Mouse (Mus musculus): ENCODE measurements around the gene Mon1a. TPM values are rescaled to one million over a fixed set of nuclear protein-coding genes. Genes with fewer than 3 reads are reported as not detected.
A peak's percentile ranks its signal among the peaks of the same experiment; 100 is the strongest.

Gene Mon1a
- total RNA-seq, 2 experiments from 2014 or later = 9.6 to 11.3 TPM

- no peak for DNase-seq
- Histone ChIP-seq H3K27ac (no peak overlapping the region), H3K4me3 (no peak overlapping the region)
- TF ChIP-seq CTCF (IDR thresholded peaks at IDR 0.05) = no peak
- intact Hi-C loops (cut with DNase I) = no loop called here
Observed at GRCm38 (mm10) chr9:107898563-107898962, 10.6 kb downstream of the Mon1a start.

DNA sequence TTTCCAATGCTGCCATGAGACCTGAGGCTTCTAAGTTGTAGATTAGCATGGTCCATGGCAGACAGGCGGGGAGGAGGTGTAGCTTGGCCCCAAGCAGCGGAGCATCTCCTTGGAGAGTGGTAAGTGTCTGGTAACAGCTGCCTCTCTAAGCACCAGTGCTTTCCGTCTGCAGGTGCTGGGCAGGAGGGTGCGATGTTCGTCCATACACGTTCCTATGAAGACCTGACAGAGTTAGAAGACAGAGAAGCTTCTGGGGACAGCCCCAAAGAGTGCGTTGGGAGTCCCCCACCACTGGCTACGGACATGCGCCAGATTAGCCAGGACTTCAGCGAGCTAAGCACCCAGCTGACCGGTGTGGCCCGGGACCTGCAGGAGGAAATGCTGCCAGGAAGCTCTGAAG lies 11.9 kb downstream of the Mon1a start:
- no peak for TF ChIP-seq CTCF (IDR thresholded peaks at IDR 0.05)
- Histone ChIP-seq H3K4me3 (no peak overlapping the region), H3K27ac (no peak overlapping the region)
- intact Hi-C loops (cut with DNase I) = loop anchor here (5.0 kb wide), 3 partner anchors 47 to 152 kb away; partner anchors contain the start of gene Amigo3
- no peak for DNase-seq

- Histone ChIP-seq H3K4me3 (no peak overlapping the region), H3K27ac (no peak overlapping the region)
- intact Hi-C loops (cut with DNase I) = loop anchor here (5.0 kb wide), 3 partner anchors 46 to 151 kb away; partner anchors contain the start of gene Amigo3
- peak; percentile 61 for TF ChIP-seq CTCF (IDR thresholded peaks at IDR 0.05)
- peak; percentile 62 for DNase-seq
Observed at GRCm38 (mm10) chr9:107900840-107901626, 13.1 kb downstream of the Mon1a start.

- TF ChIP-seq CTCF (IDR thresholded peaks at IDR 0.05) = no peak
- intact Hi-C loops (cut with DNase I) = loop anchor here (5.0 kb wide), 3 partner anchors 46 to 151 kb away; partner anchors contain the start of gene Amigo3
- no peak overlapping the region for H3K4me3 ChIP-seq
- H3K27ac ChIP-seq = no peak overlapping the region
- no peak for DNase-seq
Observed at GRCm38 (mm10) chr9:107901627-107901914, 13.6 kb downstream of the Mon1a start.

GRCm38 (mm10) chr9:107904726-107905125 lies 16.8 kb downstream of the Mon1a start:
- Histone ChIP-seq H3K27ac (peak overlapping the region; percentile 12; the same call in 1 of the 2 replicates), H3K4me3 (peak overlapping the region; percentile 11; the same call in 1 of the 2 replicates)
- DNase-seq = peak; percentile 87
- intact Hi-C loops (cut with DNase I) = loop anchor here (1.0 to 5.0 kb wide), 5 partner anchors 43 to 164 kb away; partner anchors contain the start of gene Amigo3
- TF ChIP-seq CTCF (IDR thresholded peaks at IDR 0.05) = peak; percentile 96

DNA sequence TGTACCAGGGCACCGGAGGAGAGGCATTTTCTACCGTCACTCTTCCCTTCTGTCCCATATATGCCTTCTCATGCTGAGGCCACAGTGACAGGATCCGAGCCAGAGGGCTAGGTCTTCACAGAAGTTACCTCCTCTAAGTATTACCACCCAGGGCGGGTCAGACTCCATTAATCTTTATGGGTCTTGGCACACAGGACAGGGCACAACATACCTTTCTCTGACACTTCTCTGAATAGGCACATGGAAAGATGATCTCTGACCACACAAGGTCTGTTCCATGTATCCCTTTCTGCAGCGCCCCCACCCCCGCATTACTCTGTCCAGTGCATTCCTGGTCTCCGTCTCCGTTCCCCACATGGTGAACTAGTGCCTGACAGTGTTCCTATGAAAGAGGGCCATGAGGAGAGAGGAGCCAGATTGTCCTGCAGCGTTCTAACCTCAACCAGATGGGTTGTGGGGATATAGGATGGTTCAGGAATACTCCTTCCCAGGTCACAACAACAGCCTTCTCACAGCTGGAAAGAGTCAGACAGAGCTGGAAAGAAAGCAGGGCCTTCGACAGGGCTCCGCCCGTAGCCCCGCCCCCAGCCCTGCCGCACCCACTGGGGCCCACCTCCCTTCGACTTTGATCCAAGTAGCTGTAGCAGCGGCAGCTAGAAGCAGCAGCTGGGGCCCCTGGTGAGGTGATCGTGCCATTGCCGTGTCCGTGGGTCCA lies 18.5 kb downstream of the Mon1a start, which contains the start of gene Mst1r:
Gene Mst1r (plus strand): TSS at position 622 of the 715 bp plus-strand sequence.
- Histone ChIP-seq H3K4me3 (peak within 1 kb of the TSS; percentile 74), H3K27ac (peak within 1 kb of the TSS; percentile 79)
- intact Hi-C loops (cut with DNase I) = no loop called here
- DNase-seq = peak; percentile 89
- no peak for TF ChIP-seq CTCF (IDR thresholded peaks at IDR 0.05)

DNA sequence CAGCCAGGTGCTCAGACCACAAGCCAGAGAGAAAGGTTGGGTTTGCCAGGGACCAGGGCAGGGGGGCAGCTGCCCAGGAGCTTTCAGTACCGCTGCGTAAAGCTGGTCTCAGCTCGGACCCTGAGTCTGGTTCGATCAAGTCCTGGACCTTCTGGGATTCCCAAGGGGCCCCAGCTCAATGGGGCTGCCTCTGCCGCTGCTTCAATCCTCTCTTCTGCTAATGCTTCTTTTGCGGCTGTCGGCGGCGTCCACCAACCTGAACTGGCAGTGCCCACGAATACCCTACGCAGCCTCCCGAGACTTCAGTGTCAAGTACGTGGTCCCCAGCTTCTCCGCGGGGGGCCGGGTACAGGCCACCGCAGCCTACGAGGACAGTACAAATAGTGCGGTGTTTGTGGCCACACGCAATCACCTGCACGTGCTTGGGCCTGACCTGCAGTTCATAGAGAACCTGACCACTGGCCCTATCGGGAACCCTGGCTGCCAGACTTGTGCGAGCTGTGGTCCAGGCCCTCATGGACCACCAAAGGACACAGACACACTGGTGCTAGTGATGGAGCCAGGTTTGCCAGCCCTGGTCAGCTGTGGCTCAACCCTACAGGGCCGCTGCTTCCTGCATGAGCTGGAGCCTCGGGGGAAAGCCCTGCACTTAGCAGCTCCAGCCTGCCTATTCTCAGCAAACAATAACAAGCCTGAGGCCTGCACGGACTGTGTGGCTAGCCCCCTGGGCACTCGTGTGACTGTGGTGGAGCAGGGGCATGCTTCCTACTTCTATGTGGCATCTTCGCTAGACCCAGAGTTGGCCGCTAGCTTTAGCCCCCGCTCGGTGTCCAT lies 19.2 kb downstream of the Mon1a start:
- intact Hi-C loops (cut with DNase I) = no loop called here
- no peak for DNase-seq
- H3K27ac ChIP-seq = peak overlapping the region; percentile 79
- peak overlapping the region; percentile 74 for H3K4me3 ChIP-seq
- TF ChIP-seq CTCF (IDR thresholded peaks at IDR 0.05) = no peak

- intact Hi-C loops (cut with DNase I) = no loop called here
- H3K4me3 ChIP-seq = peak overlapping the region; percentile 74
- H3K27ac ChIP-seq = peak overlapping the region; percentile 79
- DNase-seq = no peak
- TF ChIP-seq CTCF (IDR thresholded peaks at IDR 0.05) = no peak
Observed at GRCm38 (mm10) chr9:107907801-107908120, 19.8 kb downstream of the Mon1a start.

- intact Hi-C loops (cut with DNase I) = no loop called here
- peak overlapping the region; percentile 79 for H3K27ac ChIP-seq
- no peak for TF ChIP-seq CTCF (IDR thresholded peaks at IDR 0.05)
- peak overlapping the region; percentile 74 for H3K4me3 ChIP-seq
- DNase-seq = peak; percentile 54
Observed at GRCm38 (mm10) chr9:107908410-107909158, 20.6 kb downstream of the Mon1a start.

DNA sequence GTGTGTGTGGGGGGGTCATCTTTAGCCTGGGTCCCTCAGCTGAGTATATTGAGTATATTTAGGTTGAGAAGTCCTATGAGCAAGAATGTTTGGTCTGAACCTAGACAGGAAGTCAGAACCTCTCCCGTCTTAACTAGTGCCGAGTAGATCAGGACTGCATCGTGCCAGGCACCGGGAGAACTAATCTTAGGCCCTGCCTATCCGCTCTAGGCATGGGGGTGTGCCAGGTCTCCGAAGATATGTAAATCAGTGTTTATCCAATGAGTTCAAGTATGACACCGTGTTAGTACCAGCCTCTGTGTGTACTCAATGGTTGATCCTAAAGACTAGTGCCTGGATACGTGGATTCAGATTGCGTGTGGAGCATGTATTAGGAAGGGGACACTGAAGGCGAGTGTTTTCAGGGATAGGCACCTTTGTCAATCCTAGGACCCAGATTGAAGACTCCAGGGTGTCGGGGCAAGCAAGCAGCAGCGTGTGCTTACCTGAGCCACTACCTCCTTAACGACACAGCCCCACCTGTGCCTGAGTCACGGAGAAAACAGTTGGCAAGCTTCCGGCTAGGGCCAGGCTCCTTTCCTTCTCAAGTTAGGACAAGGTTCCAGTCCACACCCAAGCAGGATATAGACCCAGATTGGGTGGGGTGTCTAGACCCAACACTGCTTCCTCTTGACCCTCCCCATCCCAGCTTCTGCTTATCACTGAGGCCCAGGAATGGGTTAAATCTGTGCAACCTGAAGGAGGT lies 22.2 kb downstream of the Mon1a start:
- Histone ChIP-seq H3K4me3 (no peak overlapping the region), H3K27ac (no peak overlapping the region; the same call in 1 of the 2 replicates)
- TF ChIP-seq CTCF (IDR thresholded peaks at IDR 0.05) = no peak
- no peak for DNase-seq
- intact Hi-C loops (cut with DNase I) = no loop called here

GRCm38 (mm10) chr9:107914764-107915420 lies 26.9 kb downstream of the Mon1a start:
- no peak for TF ChIP-seq CTCF (IDR thresholded peaks at IDR 0.05)
- H3K27ac ChIP-seq = no peak overlapping the region
- intact Hi-C loops (cut with DNase I) = no loop called here
- H3K4me3 ChIP-seq = no peak overlapping the region
- DNase-seq = no peak
